Mouse (Mus musculus) central nervous system, embryonic 18 days (tissue): ENCODE data around the gene Otogl. TPM values are rescaled to one million over a fixed set of nuclear protein-coding genes. Genes with fewer than 3 reads are reported as not detected.

Experiments
- polyA plus RNA-seq: library from polyadenylated mRNA; depleted of rRNA; stranded (reverse); fragments of >200 nt; gene quantifications from 2 replicates; pipeline ENCODE4 v1.2.3, GENCODE M21; 2012; rRNA removed

Otogl gene
- 0.17 and 0.18 TPM in 2 replicates for polyA plus RNA-seq

GRCm38 (mm10) chr10:107912084-107912573 lies at the start of gene Otogl:
TSS of gene Otogl (minus strand) at chr10:107912134.

GRCm38 (mm10) chr10:107719806-107720205 lies 192.1 kb downstream of the Otogl start, which contains the start of gene Ptprq:
TSS of gene Ptprq (minus strand) at chr10:107720051.

Other genes with a start within 250 kb of the Otogl start
- 0.13 and 0.21 TPM in 2 replicates for gene Ptprq, start 192.1 kb downstream of the Otogl start, polyA plus RNA-seq